Mouse (Mus musculus): ENCODE data around the gene Fam71b. TPM values are rescaled to one million over a fixed set of nuclear protein-coding genes. Genes with fewer than 3 reads are reported as not detected.

The Fam71b gene
- total RNA-seq (2014; rRNA removed) (not detected in 2 replicates), polyA plus RNA-seq (2015; fragmentation: Nextera tagmentation; extraction: Ambion mirVana) (not detected in 2 replicates)

DNA sequence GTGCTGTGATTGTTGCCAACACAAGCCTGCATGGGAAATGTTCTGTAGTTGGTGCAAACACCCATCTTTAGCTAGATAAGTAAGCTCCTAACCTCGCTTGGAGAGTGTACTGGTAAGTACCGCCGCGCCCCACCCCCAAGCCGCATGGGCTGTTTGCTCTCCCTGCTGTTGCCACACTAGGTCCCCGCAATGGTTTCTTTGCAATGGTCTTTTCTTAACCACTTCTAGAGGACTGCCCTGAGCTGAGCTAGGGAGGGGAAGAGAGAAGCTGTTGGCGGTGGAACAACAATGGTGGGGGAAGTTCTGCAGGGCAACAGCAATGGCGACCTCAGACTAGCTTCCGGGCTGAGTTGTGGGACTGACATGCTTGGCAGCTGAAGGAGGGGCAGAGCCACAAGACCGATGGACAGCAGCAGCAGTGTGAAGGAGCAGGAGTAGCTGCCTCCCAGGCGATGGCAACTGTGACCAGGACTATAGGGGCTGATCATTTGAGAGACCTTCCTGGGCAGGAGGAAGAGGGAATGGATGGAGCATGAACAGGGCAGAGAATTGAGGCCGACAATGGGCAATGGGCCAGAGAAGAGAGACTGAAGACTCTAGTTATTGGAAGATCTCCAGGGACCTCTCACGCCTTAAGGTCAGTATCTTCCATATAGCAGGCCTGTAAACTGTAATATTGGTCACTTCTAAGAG lies at the start of gene Fam71b:
Gene Fam71b (plus strand): TSS at position 393 of the 693 bp plus-strand sequence.
- no peak within 1 kb of the TSS for H3K4me2 ChIP-seq (ENCODE audit: low read depth, low read length, poor library complexity, severe bottlenecking)
- no peak for ATAC-seq (ENCODE audit: low FRiP score)

GRCm38 (mm10) chr11:46347756-46348155 lies 48.6 kb upstream of the Fam71b start:
- no peaks in the 10 kb centered on the region for H3K27me3 ChIP-seq (ENCODE audit: insufficient read depth, low read length)
- H3K4me2 ChIP-seq (ENCODE audit: low read depth, low read length, poor library complexity, severe bottlenecking) = no peak overlapping the region
- H3K27ac ChIP-seq (ENCODE audit: low read depth, low read length) = no peak overlapping the region
- no peaks in the 10 kb centered on the region for H3K4me1 ChIP-seq (ENCODE audit: insufficient read depth, low read length)
- no peak overlapping the region for H3K9ac ChIP-seq (replicated peaks; ENCODE audit: low read length, poor library complexity, severe bottlenecking)
- no peaks in the 10 kb centered on the region for H3K36me3 ChIP-seq (ENCODE audit: insufficient read depth, low read length)
- DNase-seq (ENCODE audit: low spot score) (no peak), ATAC-seq (ENCODE audit: low FRiP score) (no peak)
- no peak overlapping the region for H3K4me3 ChIP-seq (ENCODE audit: low read depth, low read length)
- 83% methylated on average over 5 of the region's 5 CpGs for WGBS
- no peaks in the 10 kb centered on the region for H3K9me3 ChIP-seq (ENCODE audit: low read length)
- TF ChIP-seq CTCF (IDR thresholded peaks at IDR 0.05) = no peak

More for the DNA sequence above, at the start of gene Fam71b:
- DNase-seq (ENCODE audit: low spot score) = no peak
- WGBS = 76% methylated on average over 13 of the region's 13 CpGs
- Histone ChIP-seq H3K36me3 (ENCODE audit: insufficient read depth, low read length) (no peaks in the 10 kb centered on the region), H3K4me3 (ENCODE audit: low read depth, low read length) (no peak within 1 kb of the TSS), H3K27me3 (ENCODE audit: insufficient read depth, low read length) (no peaks in the 10 kb centered on the region), H3K9me3 (ENCODE audit: low read length) (no peaks in the 10 kb centered on the region), H3K4me1 (ENCODE audit: insufficient read depth, low read length) (no peaks in the 10 kb centered on the region), H3K27ac (ENCODE audit: low read depth, low read length) (no peak within 1 kb of the TSS), H3K9ac (replicated peaks; ENCODE audit: low read length, poor library complexity, severe bottlenecking) (no peak within 1 kb of the TSS)
- TF ChIP-seq CTCF (IDR thresholded peaks at IDR 0.05) = no peak

GRCm38 (mm10) chr11:46348416-46348815 lies 47.9 kb upstream of the Fam71b start:
- 77% methylated on average over 3 of the region's 3 CpGs for WGBS
- Histone ChIP-seq H3K4me1 (ENCODE audit: insufficient read depth, low read length) (no peaks in the 10 kb centered on the region), H3K9ac (replicated peaks; ENCODE audit: low read length, poor library complexity, severe bottlenecking) (no peak overlapping the region), H3K4me3 (ENCODE audit: low read depth, low read length) (no peak overlapping the region), H3K27ac (ENCODE audit: low read depth, low read length) (no peak overlapping the region), H3K4me2 (ENCODE audit: low read depth, low read length, poor library complexity, severe bottlenecking) (no peak overlapping the region), H3K27me3 (ENCODE audit: insufficient read depth, low read length) (no peaks in the 10 kb centered on the region), H3K36me3 (ENCODE audit: insufficient read depth, low read length) (no peaks in the 10 kb centered on the region), H3K9me3 (ENCODE audit: low read length) (no peaks in the 10 kb centered on the region)
- DNase-seq (ENCODE audit: low spot score) (no peak), ATAC-seq (ENCODE audit: low FRiP score) (no peak)
- TF ChIP-seq CTCF (IDR thresholded peaks at IDR 0.05) = no peak

- ATAC-seq (ENCODE audit: low FRiP score) = no peak
These were observed 46.5 kb upstream of the Fam71b start for GRCm38 (mm10) chr11:46349681-46350410.

DNA sequence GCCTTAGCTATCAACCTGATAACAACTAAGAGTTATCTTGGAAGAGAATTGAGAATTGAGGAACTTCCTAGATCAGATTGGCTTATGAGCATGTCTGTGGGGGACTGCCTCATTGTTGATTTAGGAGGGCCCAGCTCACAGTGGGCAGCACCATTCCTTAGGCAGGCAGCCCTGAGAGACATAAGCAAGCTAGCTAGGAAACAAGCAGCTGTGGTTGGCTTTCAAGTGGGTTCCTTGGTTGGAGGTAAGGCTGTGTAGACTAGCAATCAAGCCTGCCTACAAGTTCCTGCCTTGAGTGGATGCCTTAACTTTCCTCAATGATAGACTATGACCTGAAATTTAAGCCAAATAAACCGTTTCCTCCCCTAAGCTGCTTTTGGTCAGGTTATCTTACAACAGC lies 38.0 kb upstream of the Fam71b start:
- DNase-seq (ENCODE audit: low spot score) (no peak), ATAC-seq (ENCODE audit: low FRiP score) (no peak)
- Histone ChIP-seq H3K4me1 (ENCODE audit: insufficient read depth, low read length) (no peaks in the 10 kb centered on the region), H3K4me2 (ENCODE audit: low read depth, low read length, poor library complexity, severe bottlenecking) (no peak overlapping the region), H3K36me3 (ENCODE audit: insufficient read depth, low read length) (no peaks in the 10 kb centered on the region), H3K9me3 (ENCODE audit: low read length) (no peaks in the 10 kb centered on the region), H3K9ac (replicated peaks; ENCODE audit: low read length, poor library complexity, severe bottlenecking) (no peak overlapping the region), H3K27me3 (ENCODE audit: insufficient read depth, low read length) (no peaks in the 10 kb centered on the region), H3K4me3 (ENCODE audit: low read depth, low read length) (no peak overlapping the region), H3K27ac (ENCODE audit: low read depth, low read length) (no peak overlapping the region)
- 73% methylated on average over 1 of the region's 1 CpGs for WGBS
- TF ChIP-seq CTCF (IDR thresholded peaks at IDR 0.05) = no peak

More at GRCm38 (mm10) chr11:46349681-46350410, 46.5 kb upstream of the Fam71b start:
- Histone ChIP-seq H3K9me3 (ENCODE audit: low read length) (no peaks in the 10 kb centered on the region), H3K27me3 (ENCODE audit: insufficient read depth, low read length) (no peaks in the 10 kb centered on the region), H3K4me1 (ENCODE audit: insufficient read depth, low read length) (no peaks in the 10 kb centered on the region), H3K4me2 (ENCODE audit: low read depth, low read length, poor library complexity, severe bottlenecking) (no peak overlapping the region), H3K36me3 (ENCODE audit: insufficient read depth, low read length) (no peaks in the 10 kb centered on the region), H3K9ac (replicated peaks; ENCODE audit: low read length, poor library complexity, severe bottlenecking) (no peak overlapping the region), H3K27ac (ENCODE audit: low read depth, low read length) (no peak overlapping the region), H3K4me3 (ENCODE audit: low read depth, low read length) (no peak overlapping the region)
- no peak for DNase-seq (ENCODE audit: low spot score)
- no peak for TF ChIP-seq CTCF (IDR thresholded peaks at IDR 0.05)
- WGBS = 76% methylated on average over 2 of the region's 2 CpGs

Data from midbrain, postnatal 0 days (tissue).